Mouse (Mus musculus): ENCODE data around the gene Klhl7.

DNA sequence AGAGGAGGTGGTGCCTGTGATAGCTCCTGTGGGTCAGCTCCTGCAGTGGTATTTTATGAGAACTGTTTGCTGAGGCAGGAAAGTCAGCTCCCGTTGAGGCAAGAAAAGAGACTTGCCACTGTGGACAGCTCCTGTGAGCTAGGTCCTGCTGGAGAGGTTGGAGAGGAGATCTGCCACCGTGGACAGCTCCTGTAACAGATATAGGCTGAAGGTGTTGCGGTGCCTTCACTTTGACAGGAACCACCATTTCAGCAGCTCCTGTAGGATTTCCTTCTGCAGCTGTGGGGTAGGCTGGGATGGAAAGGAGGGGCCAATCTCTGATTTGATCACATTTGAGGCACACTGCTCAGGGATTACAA lies 7.3 kb downstream of the Klhl7 start:
- TF ChIP-seq CTCF (conservative IDR thresholded peaks at IDR 0.05; ENCODE audit: low read length) (no peak), NANOG (IDR thresholded peaks at IDR 0.05; ENCODE audit: borderline replicate concordance, low read length) (no peak)

All from E14TG2a.4 (cell line).